Mouse (Mus musculus) cerebellum, adult 2 months (tissue): ENCODE measurements around the gene Fbxl13. TPM values are rescaled to one million over a fixed set of nuclear protein-coding genes. Genes with fewer than 3 reads are reported as not detected.

Source experiments
- DNase-seq, 2 experiments: peaks; one replicate each; pipeline ENCODE4 v3.0.0; 2021
- H3K27ac ChIP-seq: fragments of 200-500 bp; 2 replicates; pipeline ENCODE4 v1.5.1; 2012; ENCODE audit warnings: low read length, control low read depth, inconsistent platforms; ENCODE audit not compliant: insufficient read depth
- H3K27me3 ChIP-seq: fragments of 200-500 bp; 2 replicates; pipeline ENCODE4 v1.6.1; 2012; ENCODE audit warnings: inconsistent platforms, mild to moderate bottlenecking, low read length, moderate library complexity; ENCODE audit not compliant: control insufficient read depth, insufficient read depth
- H3K4me1 ChIP-seq: fragments of 200-500 bp; 2 replicates; pipeline ENCODE4 v1.6.1; 2011; ENCODE audit warnings: low read length; ENCODE audit not compliant: control insufficient read depth, insufficient read depth
- H3K4me3 ChIP-seq: fragments of 200-500 bp; replicated peaks from 2 replicates; pipeline ENCODE3; 2011; ENCODE audit warnings: mild to moderate bottlenecking, low read depth, low read length, control low read depth; ENCODE audit not compliant: insufficient read depth
- CTCF ChIP-seq: fragments of 200-500 bp; IDR thresholded peaks from 2 replicates; pipeline ENCODE4 v1.5.1; 2011; ENCODE audit warnings: low read depth, mild to moderate bottlenecking, control low read depth, low read length, moderate library complexity, borderline replicate concordance; ENCODE audit not compliant: insufficient read depth
- POLR2A ChIP-seq: fragments of 200-500 bp; IDR thresholded peaks from 2 replicates; pipeline ENCODE4 v1.6.1; 2011; ENCODE audit warnings: low read length, control low read depth, borderline replicate concordance; ENCODE audit not compliant: insufficient read depth
- WGBS: fragments of 180-500 bp; shearing (Covaris S2); methylation state at CpG from one replicate; pipeline ENCODE4 v1.1.7; 2018; 5-methylcytosine and 5-hydroxymethylcytosine counted together
- polyA plus RNA-seq: library from polyadenylated mRNA; depleted of rRNA; stranded (reverse); fragments of >200 nt; gene quantifications from 2 replicates; pipeline ENCODE4 v1.2.3, GENCODE M21; 2012

The Fbxl13 gene
- polyA plus RNA-seq, 1 experiment, result 0.21 TPM

DNA sequence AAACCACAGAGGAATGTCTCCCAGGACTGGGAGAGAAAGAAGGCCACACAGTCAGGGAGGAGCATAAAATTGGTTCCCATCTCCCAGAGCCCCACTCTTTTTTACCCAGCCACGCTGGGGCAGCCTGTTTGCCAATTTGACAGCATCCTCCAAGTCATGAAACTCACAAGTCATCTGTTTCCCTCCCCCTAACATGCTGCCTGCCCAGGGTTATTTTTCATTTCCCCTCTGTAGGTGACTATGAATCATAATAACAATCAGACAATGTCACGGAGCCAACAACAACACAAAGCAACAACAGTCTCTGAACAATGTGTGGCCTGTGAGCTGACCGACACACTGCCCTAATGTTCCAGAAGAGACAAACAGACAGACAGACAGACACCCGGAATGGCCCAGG is 34.6 kb upstream of the Fbxl13 start:
- no peak for TF ChIP-seq CTCF
- TF ChIP-seq POLR2A, result no peak
- Histone ChIP-seq H3K27me3 (no peaks in the 10 kb centered on the region), H3K4me1 (no peaks in the 10 kb centered on the region), H3K27ac (no peak overlapping the region), H3K4me3 (no peak overlapping the region)
- DNase-seq, result no peak
- 66% methylated on average over 4 of the region's 4 CpGs for WGBS

DNA sequence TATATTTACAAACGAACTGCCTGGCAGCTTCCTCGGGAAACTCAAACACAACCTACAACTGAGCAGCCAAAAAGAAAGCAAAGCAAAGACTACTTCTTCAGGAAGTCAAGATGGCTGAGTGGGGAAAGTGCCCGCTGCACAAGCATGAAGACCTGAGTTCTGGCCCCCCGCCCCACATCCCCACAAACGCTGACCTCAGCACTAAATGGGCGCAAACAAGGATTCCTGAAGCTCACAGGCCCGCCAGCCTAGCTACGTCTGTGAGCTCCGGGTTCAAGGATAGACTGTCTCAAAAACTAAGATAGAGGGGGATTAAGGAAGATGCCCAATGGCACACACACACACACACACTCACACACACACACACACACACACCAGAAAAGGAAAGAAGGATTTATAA is 32.9 kb upstream of the Fbxl13 start:
- WGBS, result 97% methylated on average over 9 of the region's 9 CpGs
- TF ChIP-seq CTCF, result no peak
- TF ChIP-seq POLR2A, result no peak
- Histone ChIP-seq H3K27me3 (no peaks in the 10 kb centered on the region), H3K4me1 (no peaks in the 10 kb centered on the region), H3K27ac (no peak overlapping the region), H3K4me3 (no peak overlapping the region)
- DNase-seq, result no peak

DNA sequence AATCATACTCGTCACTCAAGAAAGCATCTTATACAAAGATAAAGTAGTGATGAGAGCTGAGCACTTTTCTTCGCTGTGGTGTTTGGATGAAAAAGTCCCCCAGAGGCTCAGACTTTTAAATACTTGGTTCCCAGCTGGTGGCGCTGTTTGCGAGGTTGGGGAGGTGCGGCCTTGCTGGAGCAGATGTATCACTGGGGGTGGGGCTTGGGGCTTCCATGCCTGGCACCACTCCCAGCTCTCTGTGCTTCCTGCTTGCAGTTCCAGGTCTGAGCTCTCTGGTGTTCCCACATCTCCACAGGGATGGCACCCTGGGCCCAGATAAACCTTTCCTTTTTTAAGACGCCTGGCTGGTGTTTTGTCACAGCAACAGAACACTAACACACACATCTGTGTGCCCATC is 32.5 kb upstream of the Fbxl13 start:
- TF ChIP-seq POLR2A, result no peak
- WGBS, result 90% methylated on average over 6 of the region's 6 CpGs
- H3K4me1 ChIP-seq, result no peaks in the 10 kb centered on the region
- no peak overlapping the region for H3K27ac ChIP-seq
- H3K4me3 ChIP-seq, result no peak overlapping the region
- no peaks in the 10 kb centered on the region for H3K27me3 ChIP-seq
- DNase-seq, result no peak

DNA sequence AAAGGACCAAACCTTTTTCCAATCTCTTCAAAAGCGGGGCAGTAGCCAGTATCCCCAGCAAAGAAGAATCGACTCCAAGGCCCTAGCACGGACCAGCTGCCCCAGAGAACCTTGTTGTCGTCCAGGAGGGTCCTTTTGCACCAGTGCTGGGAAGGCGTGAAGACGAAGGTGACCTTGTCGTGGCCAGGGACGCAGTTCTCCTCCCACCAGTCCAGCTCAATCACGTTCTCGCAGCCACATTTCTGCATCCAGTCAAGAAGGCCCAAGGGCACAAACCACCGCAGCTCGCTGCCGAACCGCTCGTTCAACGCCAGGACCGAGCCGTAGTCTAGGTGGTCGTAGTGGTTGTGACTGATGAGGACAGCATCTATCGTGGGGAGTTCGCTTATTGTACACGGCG is 30.1 kb upstream of the Fbxl13 start:
- H3K27ac ChIP-seq, result no peak overlapping the region
- no peaks in the 10 kb centered on the region for H3K27me3 ChIP-seq
- DNase-seq, result no peak
- H3K4me3 ChIP-seq, result no peak overlapping the region
- no peaks in the 10 kb centered on the region for H3K4me1 ChIP-seq
- TF ChIP-seq CTCF, result no peak
- no peak for TF ChIP-seq POLR2A
- WGBS, result 97% methylated on average over 23 of the region's 23 CpGs

DNA sequence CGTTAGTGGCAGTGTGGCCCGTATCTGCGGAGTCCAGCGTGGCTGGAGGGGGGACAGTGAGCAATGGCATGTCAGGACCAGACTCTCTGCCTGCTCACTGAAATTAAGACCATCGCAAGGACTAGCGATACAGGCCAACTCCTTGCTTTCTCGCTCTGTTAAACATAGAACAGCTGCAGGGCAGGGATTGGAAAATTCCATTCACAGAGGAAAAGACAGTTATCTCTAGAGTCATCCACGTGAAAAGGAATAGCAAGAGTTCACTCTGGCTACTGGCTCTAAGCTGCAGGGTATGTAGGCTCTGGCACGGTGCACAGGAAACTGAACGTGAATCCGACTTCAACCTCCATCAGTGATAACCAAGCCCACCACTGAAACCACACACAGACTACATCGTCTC is 29.6 kb upstream of the Fbxl13 start:
- no peak overlapping the region for H3K27ac ChIP-seq
- 53% methylated on average over 12 of the region's 12 CpGs for WGBS

DNA sequence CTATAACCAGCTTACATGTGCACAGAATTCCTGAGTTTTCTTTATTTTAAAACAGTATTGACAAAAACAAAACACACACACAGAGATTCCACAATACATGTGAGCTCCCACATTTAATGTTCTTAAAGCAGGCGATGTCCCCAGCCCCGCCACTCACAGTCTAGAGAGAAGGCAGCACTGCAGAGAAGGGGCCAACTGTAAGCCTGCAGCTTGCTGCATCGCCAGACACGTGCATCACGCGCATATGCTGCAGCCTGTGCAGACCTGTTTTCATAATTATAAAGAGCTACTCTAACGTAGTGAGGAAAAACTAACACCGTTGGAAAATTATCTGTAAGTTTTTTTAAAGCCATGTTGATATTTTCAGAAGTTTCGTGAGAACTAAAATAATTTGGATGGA is 28.3 kb upstream of the Fbxl13 start:
- TF ChIP-seq CTCF (no peak), POLR2A (no peak)
- WGBS, result 85% methylated on average over 9 of the region's 9 CpGs
- H3K4me1 ChIP-seq, result no peaks in the 10 kb centered on the region
- H3K4me3 ChIP-seq, result no peak overlapping the region
- no peak overlapping the region for H3K27ac ChIP-seq
- DNase-seq, result no peak
- H3K27me3 ChIP-seq, result no peaks in the 10 kb centered on the region

More for the DNA sequence above, 29.6 kb upstream of the Fbxl13 start:
- Histone ChIP-seq H3K27me3 (no peaks in the 10 kb centered on the region), H3K4me3 (no peak overlapping the region), H3K4me1 (no peaks in the 10 kb centered on the region)
- DNase-seq, result no peak
- no peak for TF ChIP-seq CTCF
- no peak for TF ChIP-seq POLR2A

DNA sequence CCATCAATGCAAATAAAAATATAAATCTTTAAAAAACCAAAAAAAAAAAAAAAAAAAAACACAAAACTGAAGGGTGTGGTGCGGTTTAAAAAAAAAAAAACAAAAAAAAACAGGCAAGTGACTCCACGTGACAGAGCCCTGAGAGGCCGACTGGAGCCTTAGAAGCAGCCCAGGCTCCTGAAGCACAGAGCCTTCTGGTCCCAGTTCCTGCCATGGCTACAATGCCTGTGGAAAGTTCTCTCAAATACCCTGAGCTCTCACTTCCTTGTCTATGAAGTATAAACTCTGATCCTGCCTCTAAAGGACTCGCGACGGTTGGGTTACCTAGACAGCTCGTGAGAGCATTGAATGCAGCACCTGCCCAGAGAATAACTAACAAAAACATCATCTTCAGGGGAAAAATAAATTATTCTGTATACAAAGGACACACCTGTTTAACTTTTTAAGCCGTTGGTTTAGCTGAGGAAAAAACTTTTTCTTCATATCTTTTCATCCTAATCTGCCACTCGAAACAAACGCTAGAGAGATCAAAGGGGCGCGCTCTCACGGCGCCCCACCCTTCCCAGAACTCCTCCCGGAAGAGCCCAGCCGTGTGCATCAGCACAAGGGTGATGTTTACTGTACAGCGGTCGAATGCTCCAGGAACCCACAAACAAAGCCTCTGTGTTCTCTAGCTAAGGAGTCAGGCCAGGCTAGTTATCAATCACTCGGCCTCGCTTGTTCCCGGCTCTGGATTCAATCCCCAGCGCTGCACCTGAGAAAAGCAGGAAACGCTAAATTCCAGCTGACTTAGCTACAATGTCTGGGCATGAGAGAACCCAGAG is 27.6 kb upstream of the Fbxl13 start:
- Histone ChIP-seq H3K27me3 (no peaks in the 10 kb centered on the region), H3K4me3 (no peak overlapping the region), H3K4me1 (no peaks in the 10 kb centered on the region), H3K27ac (no peak overlapping the region)
- WGBS, result 78% methylated on average over 23 of the region's 23 CpGs
- no peak for DNase-seq
- no peak for TF ChIP-seq CTCF
- TF ChIP-seq POLR2A, result no peak

DNA sequence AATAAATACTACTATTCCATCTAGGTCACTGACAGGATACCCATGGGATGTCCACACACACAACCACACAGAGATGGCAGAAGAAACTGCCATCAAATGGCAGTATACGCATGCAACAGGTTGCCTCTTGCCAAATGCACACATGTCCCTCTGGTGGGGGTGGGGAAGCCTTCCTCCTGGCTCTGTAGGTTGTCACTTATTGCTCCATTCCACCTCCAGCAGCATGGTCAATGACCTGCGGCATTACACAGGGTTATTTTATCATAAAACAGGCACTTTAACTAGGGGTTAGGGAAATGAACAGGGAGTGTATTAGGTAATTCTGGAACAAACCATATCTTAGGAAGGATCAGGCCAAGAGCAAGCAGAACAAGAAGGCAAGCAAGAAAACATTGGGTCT is 23.9 kb upstream of the Fbxl13 start:
- Histone ChIP-seq H3K27ac (no peak overlapping the region), H3K4me3 (no peak overlapping the region), H3K27me3 (no peaks in the 10 kb centered on the region), H3K4me1 (no peaks in the 10 kb centered on the region)
- TF ChIP-seq CTCF (no peak), POLR2A (no peak)
- WGBS, result 86% methylated on average over 2 of the region's 2 CpGs
- no peak for DNase-seq
